Mouse (Mus musculus) MEL (cell line): Measurements from ENCODE around the gene Perp. TPM values are rescaled to one million over a fixed set of nuclear protein-coding genes. Genes with fewer than 3 reads are reported as not detected.

Experiments used
- DNase-seq: peaks from one replicate; pipeline ENCODE4 v3.0.0; 2011; ENCODE audit warnings: low read depth, low spot score
- H3K27ac ChIP-seq: 2 replicates; pipeline ENCODE4 v1.5.1; 2012; ENCODE audit warnings: low read depth, mild to moderate bottlenecking, control low read depth, low read length, moderate library complexity; ENCODE audit not compliant: control insufficient read depth
- H3K27me3 ChIP-seq, 2 experiments: fragments of 150-350 bp in 1 of 2; sonication (generic) in 1 of 2; 2 replicates each; pipeline ENCODE4 v1.6.1; 2012; ENCODE audit warnings: low read length in 2 of 2, mild to moderate bottlenecking in 2 of 2, improper control_type of control experiment in 1 of 2, moderate library complexity in 1 of 2; ENCODE audit not compliant: insufficient read depth in 2 of 2, control insufficient read depth in 1 of 2
- H3K36me3 ChIP-seq, 2 experiments: 2 replicates each; pipeline ENCODE4 v1.6.1; 2012 to 2014; ENCODE audit warnings: low read length in 2 of 2, improper control_type of control experiment in 1 of 2, inconsistent platforms in 1 of 2, mild to moderate bottlenecking in 1 of 2; ENCODE audit not compliant: insufficient read depth in 2 of 2, control insufficient read depth in 1 of 2
- H3K4me1 ChIP-seq, 2 experiments: fragments of 150-350 bp in 1 of 2; sonication (generic) in 1 of 2; 2 replicates each; pipeline ENCODE4 v1.6.1; 2012; ENCODE audit warnings: low read length in 2 of 2, improper control_type of control experiment in 1 of 2, mild to moderate bottlenecking in 1 of 2; ENCODE audit not compliant: insufficient read depth in 2 of 2, control insufficient read depth in 1 of 2
- H3K4me3 ChIP-seq, 2 experiments: fragments of 150-350 bp in 1 of 2; sonication (generic) in 1 of 2; 2 replicates each; pipeline ENCODE4 v1.5.1; 2012; ENCODE audit warnings: low read depth in 2 of 2, low read length in 2 of 2, mild to moderate bottlenecking in 2 of 2, moderate library complexity in 2 of 2, control low read depth in 1 of 2, improper control_type of control experiment in 1 of 2; ENCODE audit not compliant: control insufficient read depth in 1 of 2, insufficient read depth in 1 of 2
- H3K79me2 ChIP-seq: 2 replicates; pipeline ENCODE4 v1.6.1; 2012; ENCODE audit warnings: mild to moderate bottlenecking, low read length, moderate library complexity; ENCODE audit not compliant: control insufficient read depth, poor library complexity, insufficient read depth
- H3K9ac ChIP-seq: 2 replicates; pipeline ENCODE4 v1.6.1; 2012; ENCODE audit warnings: low read depth, mild to moderate bottlenecking, control low read depth, low read length, moderate library complexity; ENCODE audit not compliant: control insufficient read depth, poor library complexity, severe bottlenecking
- H3K9me3 ChIP-seq: fragments of 150-350 bp; sonication (generic); replicated peaks from 2 replicates; pipeline ENCODE4 v1.6.1; 2012; ENCODE audit warnings: mild to moderate bottlenecking, low read length, improper control_type of control experiment, moderate library complexity; ENCODE audit not compliant: insufficient read depth
- BHLHE40 ChIP-seq: IDR thresholded peaks from 2 replicates; pipeline ENCODE4 v1.6.1; 2012; ENCODE audit warnings: low read depth, mild to moderate bottlenecking, inconsistent platforms, low read length, improper control_type of control experiment, borderline replicate concordance
- CHD1 ChIP-seq: IDR thresholded peaks from 2 replicates; pipeline ENCODE4 v1.6.1; 2012; ENCODE audit warnings: low read depth, mild to moderate bottlenecking, inconsistent platforms, low read length, improper control_type of control experiment
- CTCF ChIP-seq, 3 experiments: IDR thresholded peaks in 2 of 3; conservative IDR thresholded peaks in 1 of 3; 2 replicates each; pipeline ENCODE4 v1.5.1; 2011 to 2012; ENCODE audit warnings: low read length in 3 of 3, low read depth in 2 of 3, mild to moderate bottlenecking in 2 of 3, improper control_type of control experiment in 1 of 3, inconsistent platforms in 1 of 3, mixed read lengths in 1 of 3, moderate library complexity in 1 of 3; ENCODE audit not compliant: control insufficient read depth in 1 of 3, insufficient read depth in 1 of 3, poor library complexity in 1 of 3, severe bottlenecking in 1 of 3
- EP300 ChIP-seq, 2 experiments: IDR thresholded peaks; 2 replicates each; pipeline ENCODE4 v1.6.1; 2011; ENCODE audit warnings: improper control_type of control experiment in 2 of 2, low read length in 2 of 2, low read depth in 1 of 2, mild to moderate bottlenecking in 1 of 2
- GABPA ChIP-seq: IDR thresholded peaks from 2 replicates; pipeline ENCODE4 v1.6.1; 2012; ENCODE audit warnings: low read depth, mild to moderate bottlenecking, inconsistent platforms, low read length, improper control_type of control experiment, moderate library complexity
- GATA1 ChIP-seq: IDR thresholded peaks from 2 replicates; pipeline ENCODE4 v1.6.1; 2011; ENCODE audit warnings: low read depth, low read length, improper control_type of control experiment
- HCFC1 ChIP-seq: IDR thresholded peaks from 2 replicates; pipeline ENCODE4 v1.6.1; 2012; ENCODE audit warnings: low read depth, mild to moderate bottlenecking, inconsistent platforms, low read length, improper control_type of control experiment, moderate library complexity
- MAFK ChIP-seq: IDR thresholded peaks from 2 replicates; pipeline ENCODE4 v1.6.1; 2011; ENCODE audit warnings: low read depth, mild to moderate bottlenecking, low read length, improper control_type of control experiment, borderline replicate concordance
- MAX ChIP-seq: IDR thresholded peaks from 2 replicates; pipeline ENCODE4 v1.6.1; 2011; ENCODE audit warnings: low read length, improper control_type of control experiment
- MEF2A ChIP-seq: IDR thresholded peaks from 2 replicates; pipeline ENCODE4 v1.6.1; 2014; ENCODE audit warnings: low read depth, mild to moderate bottlenecking, inconsistent platforms, low read length, improper control_type of control experiment; ENCODE audit not compliant: poor library complexity, insufficient replicate concordance, severe bottlenecking; ENCODE audit errors: extremely low read depth
- NELFE ChIP-seq: IDR thresholded peaks from 2 replicates; pipeline ENCODE4 v1.6.1; 2011; ENCODE audit warnings: low read depth, low read length, improper control_type of control experiment
- NRF1 ChIP-seq: IDR thresholded peaks from 2 replicates; pipeline ENCODE4 v1.6.1; 2014; ENCODE audit warnings: low read depth, mild to moderate bottlenecking, inconsistent platforms, low read length, improper control_type of control experiment, moderate library complexity; ENCODE audit not compliant: poor library complexity, insufficient read depth, severe bottlenecking
- POLR2A ChIP-seq, 2 experiments: IDR thresholded peaks; 2 replicates each; pipeline ENCODE4 v1.6.1; 2011 to 2012; ENCODE audit warnings: low read length in 2 of 2, mild to moderate bottlenecking in 2 of 2, control low read depth in 1 of 2, improper control_type of control experiment in 1 of 2, low read depth in 1 of 2, moderate library complexity in 1 of 2; ENCODE audit not compliant: control insufficient read depth in 1 of 2, insufficient read depth in 1 of 2, poor library complexity in 1 of 2
- POLR2AphosphoS2 ChIP-seq: IDR thresholded peaks from 2 replicates; pipeline ENCODE4 v1.6.1; 2011; ENCODE audit warnings: low read length, improper control_type of control experiment
- SIN3A ChIP-seq: IDR thresholded peaks from 2 replicates; pipeline ENCODE4 v1.6.1; 2012; ENCODE audit warnings: low read length, improper control_type of control experiment, inconsistent platforms
- UBTF ChIP-seq: IDR thresholded peaks from 2 replicates; pipeline ENCODE4 v1.6.1; 2012; ENCODE audit warnings: low read depth, mild to moderate bottlenecking, inconsistent platforms, low read length, improper control_type of control experiment, moderate library complexity, borderline replicate concordance; ENCODE audit not compliant: insufficient read depth
- USF2 ChIP-seq, 2 experiments: IDR thresholded peaks; 2 replicates each; pipeline ENCODE4 v1.6.1; 2011 to 2012; ENCODE audit warnings: improper control_type of control experiment in 2 of 2, low read length in 2 of 2, borderline replicate concordance in 1 of 2, inconsistent platforms in 1 of 2, low read depth in 1 of 2, mild to moderate bottlenecking in 1 of 2; ENCODE audit not compliant: insufficient read depth in 1 of 2
- ZC3H11A ChIP-seq: IDR thresholded peaks from 2 replicates; pipeline ENCODE4 v1.6.1; 2012; ENCODE audit warnings: low read depth, mild to moderate bottlenecking, inconsistent platforms, low read length, improper control_type of control experiment
- ZKSCAN1 ChIP-seq: IDR thresholded peaks from 2 replicates; pipeline ENCODE4 v1.6.1; 2012; ENCODE audit warnings: low read depth, mild to moderate bottlenecking, inconsistent platforms, low read length, improper control_type of control experiment, moderate library complexity
- ZNF384 ChIP-seq: IDR thresholded peaks from 2 replicates; pipeline ENCODE4 v1.6.1; 2012; ENCODE audit warnings: low read depth, mild to moderate bottlenecking, inconsistent platforms, low read length, improper control_type of control experiment
- polyA plus RNA-seq, 2 experiments: library from polyadenylated mRNA; stranded (reverse) in 1 of 2; unstranded in 1 of 2; fragments of >175 nt in 1 of 2; fragments of >200 nt in 1 of 2; gene quantifications; 2 replicates each; pipeline versions ENCODE4 v1.2.1 to v1.2.4; 2012; ENCODE audit warnings: low replicate concordance in 2 of 2, low read depth in 1 of 2; ENCODE audit not compliant: insufficient read length in 2 of 2, insufficient read depth in 1 of 2, missing spikeins in 1 of 2
- total RNA-seq: library from RNA; depleted of rRNA; stranded (reverse); fragments of 300-350 nt; gene quantifications from 2 replicates; pipeline ENCODE4 v1.2.3, GENCODE M21; 2012

The Perp gene
- total and polyA plus RNA-seq, 3 experiments: not detected

DNA sequence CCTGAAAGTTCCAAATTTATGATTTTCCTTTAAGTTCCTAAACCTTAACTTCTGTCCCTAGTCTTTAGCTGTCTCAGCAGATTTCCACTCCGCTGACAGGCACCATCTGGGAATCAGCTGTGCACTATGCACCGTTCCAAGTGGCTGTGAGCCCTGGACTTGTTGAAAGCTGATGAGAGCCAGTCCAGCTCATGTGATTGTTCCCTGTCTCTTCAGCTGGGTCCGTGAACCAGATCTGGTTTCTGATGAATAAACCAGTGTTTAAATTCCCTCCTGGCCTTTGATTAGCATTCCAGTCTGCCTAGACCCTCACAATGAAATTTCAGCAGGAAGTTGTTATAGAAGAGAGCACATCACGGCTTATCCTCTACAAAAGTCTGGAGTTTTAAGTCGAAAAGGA lies 28.3 kb upstream of the Perp start:
- DNase-seq: no peak
- Histone ChIP-seq H3K27me3 (peaks cover 6% of the 10 kb centered on the region in 2 experiments), H3K4me1 (no peaks in the 10 kb centered on the region), H3K9me3 (no peaks in the 10 kb centered on the region), H3K9ac (no peak overlapping the region), H3K4me3 (no peak overlapping the region), H3K27ac (no peak overlapping the region), H3K79me2 (no peaks in the 10 kb centered on the region), H3K36me3 (no peaks in the 10 kb centered on the region)
- no peak for TF ChIP-seq UBTF
- TF ChIP-seq NELFE: no peak

- no peak for TF ChIP-seq CHD1
- no peak for TF ChIP-seq POLR2A (IDR thresholded peaks at IDR 0.05; ENCODE audit: control insufficient read depth in 1 of 2, insufficient read depth in 1 of 2, low read depth in 1 of 2, low read length in 2 of 2, poor library complexity in 1 of 2)
- no peak for TF ChIP-seq SIN3A
- no peak for TF ChIP-seq MEF2A
- no peak for TF ChIP-seq ZKSCAN1
- no peak for TF ChIP-seq EP300 (IDR thresholded peaks at IDR 0.05; ENCODE audit: low read depth in 1 of 2, low read length in 2 of 2)
- TF ChIP-seq USF2 (IDR thresholded peaks at IDR 0.05; ENCODE audit: borderline replicate concordance in 1 of 2, insufficient read depth in 1 of 2, low read depth in 1 of 2, low read length in 2 of 2): no peak
- TF ChIP-seq MAFK: no peak
- no peaks in the 10 kb centered on the region for H3K9me3 ChIP-seq
- no peaks in the 10 kb centered on the region for H3K79me2 ChIP-seq
- H3K4me3 ChIP-seq: no peak overlapping the region
- no peak overlapping the region for H3K27ac ChIP-seq
- no peaks in the 10 kb centered on the region; a peak in 2 of 4 replicates for H3K27me3 ChIP-seq
- H3K4me1 ChIP-seq: no peaks in the 10 kb centered on the region
- no peak overlapping the region for H3K9ac ChIP-seq
- no peaks in the 10 kb centered on the region for H3K36me3 ChIP-seq
- no peak for DNase-seq
These were observed 19.7 kb upstream of the Perp start for GRCm38 (mm10) chr10:18825143-18825542.

- H3K36me3 ChIP-seq: no peaks in the 10 kb centered on the region
- no peaks in the 10 kb centered on the region for H3K9me3 ChIP-seq
- H3K4me1 ChIP-seq: no peaks in the 10 kb centered on the region
- H3K79me2 ChIP-seq: no peaks in the 10 kb centered on the region
- H3K27ac ChIP-seq: no peak overlapping the region
- no peaks in the 10 kb centered on the region; a peak in 1 of 4 replicates for H3K27me3 ChIP-seq
- peak; percentile 14 for DNase-seq
- TF ChIP-seq SIN3A (no peak), BHLHE40 (no peak), CTCF (IDR thresholded peaks at IDR 0.05 in 2 of 3, conservative IDR thresholded peaks at IDR 0.05 in 1 of 3; ENCODE audit: control insufficient read depth in 1 of 3, insufficient read depth in 1 of 3, low read depth in 2 of 3, low read length in 3 of 3, poor library complexity in 1 of 3, severe bottlenecking in 1 of 3) (no peak), POLR2AphosphoS2 (no peak), USF2 (IDR thresholded peaks at IDR 0.05; ENCODE audit: borderline replicate concordance in 1 of 2, insufficient read depth in 1 of 2, low read depth in 1 of 2, low read length in 2 of 2) (no peak), GABPA (no peak), ZNF384 (no peak), GATA1 (no peak), ZKSCAN1 (no peak), HCFC1 (no peak), POLR2A (IDR thresholded peaks at IDR 0.05; ENCODE audit: control insufficient read depth in 1 of 2, insufficient read depth in 1 of 2, low read depth in 1 of 2, low read length in 2 of 2, poor library complexity in 1 of 2) (no peak), ZC3H11A (no peak), NELFE (no peak), NRF1 (no peak), MAX (no peak), CHD1 (no peak)
- TF ChIP-seq, all 39 proteins: peak for 0
- Histone ChIP-seq H3K4me3 (no peak overlapping the region), H3K9ac (no peak overlapping the region)
These were observed 18.7 kb upstream of the Perp start for GRCm38 (mm10) chr10:18826107-18826506.
